Mouse (Mus musculus): ENCODE measurements at regions not wholly inside any gene's neighbourhood (a gene's known extent, or its start where the extent isn't known, plus 50 kb on each side); places are given as distances from the start of the nearest gene placed in this dataset.

- TF ChIP-seq GATA1 (IDR thresholded peaks at IDR 0.05; ENCODE audit: low read length) (no peak), TAL1 (IDR thresholded peaks at IDR 0.05; ENCODE audit: low read length) (no peak)
Observed at GRCm38 (mm10) chr5:74129636-74130035, 61.4 kb upstream of the Usp46 start.

Data from erythroblast, embryonic 14.5 days (primary cell).